ENCODE assay signal across 8 mouse cellular contexts in genomic region chr3:95283589-95283941, GRCm38 (mm10). TPM values are rescaled to one million over a fixed set of nuclear protein-coding genes. Genes with fewer than 3 reads are reported as not detected.
A peak's percentile ranks its signal among the peaks of the same experiment; 100 is the strongest.
DNase-seq lines count a peak whose midpoint lies in the region; ATAC-seq and TF ChIP-seq lines count a peak whose summit lies in the region.

No protein-coding gene starts in this region.

- no peak for TF ChIP-seq POLR2A in olfactory bulb, adult 2 months (IDR thresholded peaks at IDR 0.05; ENCODE audit: insufficient read depth, low read depth, low read length)

- H3K27me3 ChIP-seq in lung, embryonic 15.5 days: no peaks in the 10 kb centered on the region
- no peaks in the 10 kb centered on the region for H3K27me3 ChIP-seq in embryonic facial prominence, embryonic 15.5 days
- H3K27me3 ChIP-seq in limb, embryonic 10.5 days (ENCODE audit: low read depth, poor library complexity, severe bottlenecking): no peaks in the 10 kb centered on the region

- TF ChIP-seq CTCF in olfactory bulb, adult 2 months (IDR thresholded peaks at IDR 0.05; ENCODE audit: insufficient read depth, low read depth, low read length): no peak

- H3K4me3 ChIP-seq in lung, embryonic 15.5 days: peak overlapping the region; percentile 70
- peak overlapping the region; percentile 79 for H3K4me3 ChIP-seq in embryonic facial prominence, embryonic 15.5 days (replicated peaks)
- H3K4me3 ChIP-seq in limb, embryonic 10.5 days: peak overlapping the region; percentile 80
- H3K4me3 ChIP-seq in olfactory bulb, adult 2 months (ENCODE audit: insufficient read depth, low read depth, low read length): peak overlapping the region; percentile 74

- WGBS in lung, embryonic 15.5 days: 2% methylated on average over 7 of the region's 7 CpGs
- WGBS in embryonic facial prominence, embryonic 15.5 days: 2% methylated on average over 7 of the region's 7 CpGs
- WGBS in limb, embryonic 10.5 days: under 1% methylated on average over 7 of the region's 7 CpGs
- 0% methylated on average over 7 of the region's 7 CpGs for WGBS in olfactory bulb, adult 2 months

- intact Hi-C loops in gastrocnemius, postnatal 36 days (cut with DNase I): loop anchor here (5.0 kb wide), 1 partner anchor 34 kb away; no protein-coding TSS in a partner anchor

- no peak for DNase-seq in lung, postnatal 25 days (ENCODE audit: low spot score)
- DNase-seq in limb, embryonic 10.5 days (ENCODE audit: low spot score): no peak
- DNase-seq in thymus, postnatal 14 days: no peak
- no peak for DNase-seq in gastrocnemius, postnatal 36 days

- H3K4me2 ChIP-seq in lung, embryonic 15.5 days: peak overlapping the region; percentile 72
- peak overlapping the region; percentile 72 for H3K4me2 ChIP-seq in embryonic facial prominence, embryonic 15.5 days (replicated peaks)

- no peaks in the 10 kb centered on the region for H3K9me3 ChIP-seq in lung, embryonic 15.5 days
- no peaks in the 10 kb centered on the region for H3K9me3 ChIP-seq in embryonic facial prominence, embryonic 15.5 days (replicated peaks)
- no peaks in the 10 kb centered on the region for H3K9me3 ChIP-seq in limb, embryonic 10.5 days (replicated peaks)

- H3K9ac ChIP-seq in lung, embryonic 15.5 days: peak overlapping the region; percentile 76
- peak overlapping the region; percentile 71 for H3K9ac ChIP-seq in embryonic facial prominence, embryonic 15.5 days

- peaks cover 11% of the 10 kb centered on the region for H3K36me3 ChIP-seq in lung, embryonic 15.5 days
- peaks cover 12% of the 10 kb centered on the region for H3K36me3 ChIP-seq in embryonic facial prominence, embryonic 15.5 days
- H3K36me3 ChIP-seq in limb, embryonic 10.5 days: peaks cover 14% of the 10 kb centered on the region

- no peak for ATAC-seq in lung, embryonic 15.5 days (ENCODE audit: borderline replicate concordance, extremely low read depth, low FRiP score, low TSS enrichment)
- no peak for ATAC-seq in embryonic facial prominence, embryonic 15.5 days (ENCODE audit: insufficient number of reproducible peaks, low FRiP score, low TSS enrichment, low read depth)
- no peak for ATAC-seq in monocyte, adult 5-6 weeks (replicated peaks; ENCODE audit: insufficient number of reproducible peaks, low FRiP score, low TSS enrichment, poor library complexity, severe bottlenecking)

- peak overlapping the region; percentile 98 for H3K27ac ChIP-seq in lung, embryonic 15.5 days
- H3K27ac ChIP-seq in embryonic facial prominence, embryonic 15.5 days (replicated peaks): peak overlapping the region; percentile 98
- peak overlapping the region; percentile 95 for H3K27ac ChIP-seq in limb, embryonic 10.5 days
- H3K27ac ChIP-seq in olfactory bulb, adult 2 months (ENCODE audit: insufficient read depth, low read depth, low read length): peak overlapping the region; percentile 91

- peaks cover 19% of the 10 kb centered on the region for H3K4me1 ChIP-seq in lung, embryonic 15.5 days
- peaks cover 29% of the 10 kb centered on the region for H3K4me1 ChIP-seq in embryonic facial prominence, embryonic 15.5 days
- H3K4me1 ChIP-seq in limb, embryonic 10.5 days: peaks cover 26% of the 10 kb centered on the region
- peaks cover 15% of the 10 kb centered on the region for H3K4me1 ChIP-seq in olfactory bulb, adult 2 months (ENCODE audit: control insufficient read depth, insufficient read depth, low read length)

RNA-seq across cellular contexts. Expression of gene Prune1, which starts 1.7 kb away (rescaled TPM):
- 21.0 and 23.9 TPM in 2 replicates for polyA plus RNA-seq in lung, embryonic 15.5 days (2015; fragmentation: Nextera tagmentation; extraction: Ambion mirVana)
- polyA plus RNA-seq in embryonic facial prominence, embryonic 15.5 days (2015; fragmentation: Nextera tagmentation; extraction: Ambion mirVana): 26.0 and 26.5 TPM in 2 replicates
- 27.7 and 30.5 TPM in 2 replicates for polyA plus RNA-seq in limb, embryonic 10.5 days (2016; fragmentation: Nextera tagmentation; extraction: Ambion mirVana)
- not detected in 2 replicates for polyA plus RNA-seq in olfactory bulb, adult 2 months (2012; ENCODE audit: insufficient read depth, insufficient read length, low replicate concordance, missing spikeins)
- 8.1 to 16.9 TPM (median 8.6 TPM) in 3 replicates for total RNA-seq in monocyte, adult 5-6 weeks (2017)
- 10 to 100 TPM; 39.4 to 45.5 TPM for total RNA-seq in gastrocnemius, postnatal 36 days (2021)

RNA-seq across cellular contexts. Expression of gene Mindy1, which starts 2.4 kb away (rescaled TPM):
- 38.1 and 41.6 TPM in 2 replicates for polyA plus RNA-seq in lung, embryonic 15.5 days (2015; fragmentation: Nextera tagmentation; extraction: Ambion mirVana)
- polyA plus RNA-seq in embryonic facial prominence, embryonic 15.5 days (2015; fragmentation: Nextera tagmentation; extraction: Ambion mirVana): 48.1 and 54.0 TPM in 2 replicates
- polyA plus RNA-seq in limb, embryonic 10.5 days (2016; fragmentation: Nextera tagmentation; extraction: Ambion mirVana): 25.8 and 33.0 TPM in 2 replicates
- polyA plus RNA-seq in olfactory bulb, adult 2 months (2012; ENCODE audit: insufficient read depth, insufficient read length, low replicate concordance, missing spikeins): not detected in 2 replicates
- total RNA-seq in monocyte, adult 5-6 weeks (2017): 21.6 to 32.4 TPM (median 30.4 TPM) in 3 replicates
- 10 to 100 TPM; 21.3 to 23.8 TPM for total RNA-seq in gastrocnemius, postnatal 36 days (2021)

RNA-seq across cellular contexts. Expression of gene Anxa9, which starts 23.4 kb away (rescaled TPM):
- 1.6 and 2.3 TPM in 2 replicates for polyA plus RNA-seq in lung, embryonic 15.5 days (2015; fragmentation: Nextera tagmentation; extraction: Ambion mirVana)
- 8.8 and 11.6 TPM in 2 replicates for polyA plus RNA-seq in embryonic facial prominence, embryonic 15.5 days (2015; fragmentation: Nextera tagmentation; extraction: Ambion mirVana)
- 1.2 and 1.6 TPM in 2 replicates for polyA plus RNA-seq in limb, embryonic 10.5 days (2016; fragmentation: Nextera tagmentation; extraction: Ambion mirVana)
- polyA plus RNA-seq in olfactory bulb, adult 2 months (2012; ENCODE audit: insufficient read depth, insufficient read length, low replicate concordance, missing spikeins): not detected in 2 replicates
- total RNA-seq in monocyte, adult 5-6 weeks (2017): 0.64 to 1.9 TPM (median 0.78 TPM) in 3 replicates
- total RNA-seq in gastrocnemius, postnatal 36 days (2021): under 1 TPM in 1 of 2 experiments, not detected in 1; 0.64 TPM

RNA-seq across cellular contexts. Expression of gene Cers2, which starts 31.0 kb away (rescaled TPM):
- 201 and 203 TPM in 2 replicates for polyA plus RNA-seq in lung, embryonic 15.5 days (2015; fragmentation: Nextera tagmentation; extraction: Ambion mirVana)
- polyA plus RNA-seq in embryonic facial prominence, embryonic 15.5 days (2015; fragmentation: Nextera tagmentation; extraction: Ambion mirVana): 146 and 153 TPM in 2 replicates
- polyA plus RNA-seq in limb, embryonic 10.5 days (2016; fragmentation: Nextera tagmentation; extraction: Ambion mirVana): 131 and 144 TPM in 2 replicates
- polyA plus RNA-seq in olfactory bulb, adult 2 months (2012; ENCODE audit: insufficient read depth, insufficient read length, low replicate concordance, missing spikeins): not detected in 2 replicates
- 125 to 137 TPM (median 130 TPM) in 3 replicates for total RNA-seq in monocyte, adult 5-6 weeks (2017)
- total RNA-seq in gastrocnemius, postnatal 36 days (2021): 10 to 100 TPM; 15.9 to 23.3 TPM

RNA-seq across cellular contexts. Expression of gene Bnipl, which starts 32.6 kb away (rescaled TPM):
- polyA plus RNA-seq in lung, embryonic 15.5 days (2015; fragmentation: Nextera tagmentation; extraction: Ambion mirVana): 4.0 and 4.1 TPM in 2 replicates
- polyA plus RNA-seq in embryonic facial prominence, embryonic 15.5 days (2015; fragmentation: Nextera tagmentation; extraction: Ambion mirVana): 10.3 and 10.7 TPM in 2 replicates
- 0.35 and 0.79 TPM in 2 replicates for polyA plus RNA-seq in limb, embryonic 10.5 days (2016; fragmentation: Nextera tagmentation; extraction: Ambion mirVana)
- not detected in 2 replicates for polyA plus RNA-seq in olfactory bulb, adult 2 months (2012; ENCODE audit: insufficient read depth, insufficient read length, low replicate concordance, missing spikeins)
- not detected in 3 replicates for total RNA-seq in monocyte, adult 5-6 weeks (2017)
- not detected for total RNA-seq in gastrocnemius, postnatal 36 days (2021)

Comparison
In these comparisons a context has a peak if more than half of its experiments do, and no peak if none do; other contexts are left out.
1. RNA of gene Prune1, which starts 1.7 kb away (polyA plus RNA-seq): 27.7 to 30.5 TPM in limb, embryonic 10.5 days, 26.0 to 26.5 TPM in embryonic facial prominence, embryonic 15.5 days and 21.0 to 23.9 TPM in lung, embryonic 15.5 days; not detected in olfactory bulb, adult 2 months; every median in the first group is over 10 times any median in the second.
2. RNA of gene Mindy1, which starts 2.4 kb away (polyA plus RNA-seq): 48.1 to 54.0 TPM in embryonic facial prominence, embryonic 15.5 days, 38.1 to 41.6 TPM in lung, embryonic 15.5 days and 25.8 to 33.0 TPM in limb, embryonic 10.5 days; not detected in olfactory bulb, adult 2 months; every median in the first group is over 10 times any median in the second.
3. Peak in every context shown above with its lines, with median percentiles within 50 percentile points of each other: H3K27ac ChIP-seq and H3K4me3 ChIP-seq.